Comparison of ENCODE assay signal across 8 mouse cellular contexts in the genomic region with DNA sequence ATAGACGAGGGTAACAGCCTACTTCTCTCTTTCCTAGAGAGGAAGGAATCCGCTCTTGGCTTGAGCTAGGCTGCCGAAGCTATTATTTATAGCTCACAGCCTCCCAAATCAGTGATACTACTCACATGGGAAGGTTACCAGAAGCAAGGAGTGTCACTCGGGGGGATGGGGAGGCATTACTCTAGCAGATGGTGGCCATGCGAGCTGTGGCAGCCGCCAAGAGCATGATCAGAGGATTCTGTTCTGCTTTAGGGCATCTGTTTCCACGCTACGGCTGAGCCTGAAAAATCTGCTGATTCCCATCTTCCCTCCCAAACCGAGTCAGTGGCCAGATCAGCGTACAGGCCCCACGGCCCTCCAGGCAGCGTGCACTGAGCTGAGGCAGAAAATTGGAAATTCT.
DNase-seq lines count a peak whose midpoint lies in the region; ATAC-seq and TF ChIP-seq lines count a peak whose summit lies in the region.

No protein-coding gene starts in this region.

- no peaks in the 10 kb centered on the region for H3K36me3 ChIP-seq in forebrain, embryonic 13.5 days (ENCODE audit: poor library complexity, severe bottlenecking)
- no peaks in the 10 kb centered on the region for H3K36me3 ChIP-seq in forebrain, embryonic 12.5 days (replicated peaks)
- H3K36me3 ChIP-seq in forebrain, embryonic 16.5 days (ENCODE audit: control insufficient read depth, insufficient read depth) = no peaks in the 10 kb centered on the region
- no peaks in the 10 kb centered on the region for H3K36me3 ChIP-seq in heart, postnatal 0 days (replicated peaks; ENCODE audit: control insufficient read depth, insufficient read depth, low read length)

- intact Hi-C loops in left cerebral cortex, postnatal 10 days (cut with DNase I) = no loop called here

- H3K4me2 ChIP-seq in forebrain, embryonic 13.5 days = no peak overlapping the region
- H3K4me2 ChIP-seq in forebrain, embryonic 12.5 days = no peak overlapping the region
- peak overlapping the region; percentile 7 for H3K4me2 ChIP-seq in forebrain, embryonic 16.5 days (ENCODE audit: low read length)
- peak overlapping the region; percentile 40 for H3K4me2 ChIP-seq in heart, postnatal 0 days (ENCODE audit: low read depth, low read length)

- TF ChIP-seq EP300 in heart, postnatal 0 days (IDR thresholded peaks at IDR 0.05; ENCODE audit: low read depth) = no peak

- TF ChIP-seq CTCF in heart, postnatal 0 days (IDR thresholded peaks at IDR 0.05; ENCODE audit: low read depth) = no peak

- H3K9me3 ChIP-seq in forebrain, embryonic 13.5 days (replicated peaks) = no peaks in the 10 kb centered on the region
- no peaks in the 10 kb centered on the region for H3K9me3 ChIP-seq in forebrain, embryonic 12.5 days
- H3K9me3 ChIP-seq in forebrain, embryonic 16.5 days (ENCODE audit: control insufficient read depth, low read length) = no peaks in the 10 kb centered on the region
- no peaks in the 10 kb centered on the region for H3K9me3 ChIP-seq in heart, postnatal 0 days (replicated peaks; ENCODE audit: control insufficient read depth, low read length)

- no peak overlapping the region for H3K27ac ChIP-seq in forebrain, embryonic 13.5 days
- no peak overlapping the region for H3K27ac ChIP-seq in forebrain, embryonic 12.5 days
- H3K27ac ChIP-seq in forebrain, embryonic 16.5 days (ENCODE audit: low read length) = peak overlapping the region; percentile 47
- peak overlapping the region; percentile 74 for H3K27ac ChIP-seq in heart, postnatal 0 days (ENCODE audit: low read depth)

- no peaks in the 10 kb centered on the region for H3K4me1 ChIP-seq in forebrain, embryonic 13.5 days
- no peaks in the 10 kb centered on the region for H3K4me1 ChIP-seq in forebrain, embryonic 12.5 days
- H3K4me1 ChIP-seq in forebrain, embryonic 16.5 days (replicated peaks; ENCODE audit: control insufficient read depth, insufficient read depth, low read length) = peaks cover 5% of the 10 kb centered on the region
- peaks cover 20% of the 10 kb centered on the region for H3K4me1 ChIP-seq in heart, postnatal 0 days (ENCODE audit: control insufficient read depth, insufficient read depth)

- no peak overlapping the region for H3K4me3 ChIP-seq in forebrain, embryonic 13.5 days
- no peak overlapping the region for H3K4me3 ChIP-seq in forebrain, embryonic 12.5 days (replicated peaks)
- H3K4me3 ChIP-seq in forebrain, embryonic 16.5 days (replicated peaks; ENCODE audit: low read length) = no peak overlapping the region
- no peak overlapping the region; the same call in 1 of the 2 replicates for H3K4me3 ChIP-seq in heart, postnatal 0 days (ENCODE audit: low read depth, low read length)

- peak; percentile 90 for ATAC-seq in forebrain, embryonic 13.5 days
- ATAC-seq in forebrain, embryonic 12.5 days (ENCODE audit: low FRiP score) = no peak
- ATAC-seq in forebrain, embryonic 16.5 days = peak; percentile 94
- ATAC-seq in heart, postnatal 0 days (ENCODE audit: insufficient read depth, low read depth) = peak; percentile 93

- peak; percentile 96 for DNase-seq in brain, adult 2 months (ENCODE audit: low read depth, low spot score)
- peak; percentile 78 for DNase-seq in heart, postnatal 0 days (ENCODE audit: low spot score)
- DNase-seq in left cerebral cortex, postnatal 10 days (ENCODE audit: extremely low spot score in 1 of 2, low spot score in 2 of 2) = peak; percentile 71 to 78
- peak; percentile 31 for DNase-seq in retina, embryonic 14.5 days (ENCODE audit: low spot score)
- DNase-seq in thymus, postnatal 25 days = no peak

- no peak overlapping the region for H3K9ac ChIP-seq in forebrain, embryonic 13.5 days
- no peak overlapping the region for H3K9ac ChIP-seq in forebrain, embryonic 12.5 days
- no peak overlapping the region for H3K9ac ChIP-seq in forebrain, embryonic 16.5 days (replicated peaks; ENCODE audit: low read depth, low read length)
- H3K9ac ChIP-seq in heart, postnatal 0 days (replicated peaks; ENCODE audit: low read depth, low read length) = no peak overlapping the region

- H3K27me3 ChIP-seq in forebrain, embryonic 13.5 days = no peaks in the 10 kb centered on the region
- H3K27me3 ChIP-seq in forebrain, embryonic 12.5 days = no peaks in the 10 kb centered on the region
- H3K27me3 ChIP-seq in forebrain, embryonic 16.5 days (replicated peaks; ENCODE audit: control insufficient read depth, insufficient read depth, low read length) = no peaks in the 10 kb centered on the region
- no peaks in the 10 kb centered on the region for H3K27me3 ChIP-seq in heart, postnatal 0 days (ENCODE audit: control insufficient read depth, insufficient read depth, low read length)

- WGBS in forebrain, embryonic 13.5 days = 73% methylated on average over 12 of the region's 12 CpGs
- WGBS in forebrain, embryonic 12.5 days = 75% methylated on average over 12 of the region's 12 CpGs
- WGBS in forebrain, embryonic 16.5 days = 58% methylated on average over 12 of the region's 12 CpGs
- 23% methylated on average over 12 of the region's 12 CpGs for WGBS in heart, postnatal 0 days

Comparison
In these comparisons a context has a peak if more than half of its experiments do, and no peak if none do; other contexts are left out.
1. H3K27ac ChIP-seq: peak in forebrain, embryonic 16.5 days (single experiment) and heart, postnatal 0 days (single experiment); none in forebrain, embryonic 13.5 days (single experiment) and forebrain, embryonic 12.5 days (single experiment).
2. H3K4me2 ChIP-seq: peak in forebrain, embryonic 16.5 days (single experiment) and heart, postnatal 0 days (single experiment); none in forebrain, embryonic 13.5 days (single experiment) and forebrain, embryonic 12.5 days (single experiment).